In genomic region chr1:178673051-178673450, GRCm38 (mm10) we compare ENCODE assay signal across 18 mouse cellular contexts.
DNase-seq lines count a peak whose midpoint lies in the region; ATAC-seq and TF ChIP-seq lines count a peak whose summit lies in the region.
"Had no signal": no experiment of that assay in that cellular context is flagged by ENCODE, and none has a peak within 500 bp of the region (broad histone marks: within the 10 kb centered on the region; RNA-seq: fewer than 3 reads in every experiment).

No protein-coding gene starts in this region.

- DNase-seq in heart, postnatal 4 days = no peak
- DNase-seq in kidney, postnatal 0 days (ENCODE audit: low spot score) = peak; percentile 18
- DNase-seq in layer of hippocampus, postnatal 10 days (ENCODE audit: low spot score in 2 of 2) = no peak
- DNase-seq: adrenal gland, postnatal 36 days; cerebellum, adult 9-10 months; gastrocnemius, postnatal 14 days; kidney, adult 9 months; layer of hippocampus, postnatal 36 days; left cerebral cortex, postnatal 4 days; retina, postnatal 1 day; thymus, postnatal 36 days had no signal

- H3K27me3 ChIP-seq in heart, embryonic 13.5 days (replicated peaks) = no peaks in the 10 kb centered on the region
- no peaks in the 10 kb centered on the region for H3K27me3 ChIP-seq in kidney, postnatal 0 days (ENCODE audit: insufficient read depth, low read length)
- no peaks in the 10 kb centered on the region; the same call in 1 of the 2 replicates for H3K27me3 ChIP-seq in kidney, embryonic 14.5 days (ENCODE audit: control insufficient read depth, insufficient read depth, low read length)
- H3K27me3 ChIP-seq in hindbrain, embryonic 16.5 days (replicated peaks; ENCODE audit: control insufficient read depth, insufficient read depth, low read length) = no peaks in the 10 kb centered on the region
- no peaks in the 10 kb centered on the region for H3K27me3 ChIP-seq in midbrain, embryonic 15.5 days (replicated peaks)
- H3K27me3 ChIP-seq: embryonic facial prominence, embryonic 13.5 days had no signal

- no peaks in the 10 kb centered on the region for H3K9me3 ChIP-seq in heart, embryonic 13.5 days
- no peaks in the 10 kb centered on the region for H3K9me3 ChIP-seq in kidney, postnatal 0 days (replicated peaks; ENCODE audit: low read length)
- no peaks in the 10 kb centered on the region for H3K9me3 ChIP-seq in kidney, embryonic 14.5 days (ENCODE audit: control insufficient read depth, low read length)
- H3K9me3 ChIP-seq in hindbrain, embryonic 16.5 days (ENCODE audit: control insufficient read depth, low read length) = no peaks in the 10 kb centered on the region
- no peaks in the 10 kb centered on the region for H3K9me3 ChIP-seq in midbrain, embryonic 15.5 days
- H3K9me3 ChIP-seq: embryonic facial prominence, embryonic 13.5 days had no signal

- H3K4me2 ChIP-seq in heart, embryonic 13.5 days = no peak overlapping the region
- H3K4me2 ChIP-seq in kidney, postnatal 0 days (ENCODE audit: low read length) = no peak overlapping the region
- no peak overlapping the region for H3K4me2 ChIP-seq in kidney, embryonic 14.5 days (replicated peaks; ENCODE audit: low read depth, low read length)
- no peak overlapping the region for H3K4me2 ChIP-seq in hindbrain, embryonic 16.5 days (ENCODE audit: low read length)
- no peak overlapping the region for H3K4me2 ChIP-seq in midbrain, embryonic 15.5 days
- H3K4me2 ChIP-seq: embryonic facial prominence, embryonic 13.5 days had no signal

- H3K9ac ChIP-seq in heart, embryonic 13.5 days = no peak overlapping the region
- H3K9ac ChIP-seq in kidney, postnatal 0 days (ENCODE audit: low read depth, low read length) = no peak overlapping the region
- H3K9ac ChIP-seq in kidney, embryonic 14.5 days (ENCODE audit: low read depth, low read length) = no peak overlapping the region
- no peak overlapping the region for H3K9ac ChIP-seq in hindbrain, embryonic 16.5 days (ENCODE audit: low read depth, low read length)
- H3K9ac ChIP-seq in midbrain, embryonic 15.5 days = no peak overlapping the region
- H3K9ac ChIP-seq: embryonic facial prominence, embryonic 13.5 days; liver, embryonic 14.5 days had no signal

- H3K4me1 ChIP-seq in heart, embryonic 13.5 days = peaks cover 82% of the 10 kb centered on the region
- H3K4me1 ChIP-seq in kidney, postnatal 0 days (replicated peaks; ENCODE audit: insufficient read depth, low read length) = peaks cover 5% of the 10 kb centered on the region; the same call in 1 of the 2 replicates
- peaks cover 12% of the 10 kb centered on the region for H3K4me1 ChIP-seq in kidney, embryonic 14.5 days (ENCODE audit: control insufficient read depth, insufficient read depth, low read length)
- peaks cover 12% of the 10 kb centered on the region; the same call in 1 of the 2 replicates for H3K4me1 ChIP-seq in hindbrain, embryonic 16.5 days (ENCODE audit: control insufficient read depth, insufficient read depth, low read depth, low read length)
- H3K4me1 ChIP-seq in midbrain, embryonic 15.5 days = peaks cover 10% of the 10 kb centered on the region; the same call in 1 of the 2 replicates

- WGBS in heart, embryonic 13.5 days = 42% methylated on average over 7 of the region's 7 CpGs
- 42% methylated on average over 7 of the region's 7 CpGs for WGBS in kidney, postnatal 0 days
- 37% methylated on average over 7 of the region's 7 CpGs for WGBS in kidney, embryonic 14.5 days
- WGBS in hindbrain, embryonic 16.5 days = 33% methylated on average over 7 of the region's 7 CpGs
- 37% methylated on average over 7 of the region's 7 CpGs for WGBS in midbrain, embryonic 15.5 days

- H3K36me3 ChIP-seq in heart, embryonic 13.5 days = no peaks in the 10 kb centered on the region
- no peaks in the 10 kb centered on the region for H3K36me3 ChIP-seq in kidney, postnatal 0 days (ENCODE audit: insufficient read depth, low read length)
- no peaks in the 10 kb centered on the region for H3K36me3 ChIP-seq in kidney, embryonic 14.5 days (ENCODE audit: control insufficient read depth, insufficient read depth, low read length)
- H3K36me3 ChIP-seq in hindbrain, embryonic 16.5 days (ENCODE audit: control insufficient read depth, insufficient read depth, low read length) = no peaks in the 10 kb centered on the region
- no peaks in the 10 kb centered on the region for H3K36me3 ChIP-seq in midbrain, embryonic 15.5 days (replicated peaks)
- H3K36me3 ChIP-seq: embryonic facial prominence, embryonic 13.5 days had no signal

- H3K4me3 ChIP-seq in heart, embryonic 13.5 days = no peak overlapping the region
- no peak overlapping the region for H3K4me3 ChIP-seq in kidney, postnatal 0 days (replicated peaks; ENCODE audit: low read depth, low read length)
- H3K4me3 ChIP-seq in kidney, embryonic 14.5 days (ENCODE audit: low read length) = no peak overlapping the region
- no peak overlapping the region for H3K4me3 ChIP-seq in hindbrain, embryonic 16.5 days (ENCODE audit: low read length)
- no peak overlapping the region for H3K4me3 ChIP-seq in midbrain, embryonic 15.5 days
- H3K4me3 ChIP-seq: embryonic facial prominence, embryonic 13.5 days had no signal

- ATAC-seq in heart, embryonic 13.5 days (ENCODE audit: extremely low read depth, insufficient number of reproducible peaks, low FRiP score, low TSS enrichment) = no peak
- no peak for ATAC-seq in kidney, postnatal 0 days (replicated peaks; ENCODE audit: low FRiP score, low read depth)
- no peak for ATAC-seq in kidney, embryonic 14.5 days (ENCODE audit: low FRiP score, low TSS enrichment)
- ATAC-seq in hindbrain, embryonic 16.5 days = peak; percentile 34; the same call in 1 of the 2 replicates
- ATAC-seq in midbrain, embryonic 15.5 days (replicated peaks) = peak; percentile 41; the same call in 1 of the 2 replicates
- ATAC-seq: inflammation-experienced regulatory T-cells, adult 6 months had no signal

- no peak for TF ChIP-seq CTCF in kidney, postnatal 0 days (IDR thresholded peaks at IDR 0.05; ENCODE audit: low read depth)

- H3K27ac ChIP-seq in heart, embryonic 13.5 days (replicated peaks) = peak overlapping the region; percentile 66
- H3K27ac ChIP-seq in kidney, postnatal 0 days = no peak overlapping the region
- no peak overlapping the region for H3K27ac ChIP-seq in kidney, embryonic 14.5 days (ENCODE audit: low read depth, low read length)
- H3K27ac ChIP-seq in hindbrain, embryonic 16.5 days (ENCODE audit: low read depth, low read length) = no peak overlapping the region
- peak overlapping the region; percentile 31; the same call in 1 of the 2 replicates for H3K27ac ChIP-seq in midbrain, embryonic 15.5 days
- H3K27ac ChIP-seq: embryonic facial prominence, embryonic 13.5 days; liver, embryonic 14.5 days had no signal

Comparison
In these comparisons a context has a peak if more than half of its experiments do, and no peak if none do; other contexts are left out.
1. ATAC-seq: peak in hindbrain, embryonic 16.5 days (single experiment) and midbrain, embryonic 15.5 days (single experiment); none in heart, embryonic 13.5 days (single experiment), kidney, postnatal 0 days (single experiment) and kidney, embryonic 14.5 days (single experiment).
2. H3K27ac ChIP-seq: peak in heart, embryonic 13.5 days (single experiment) and midbrain, embryonic 15.5 days (single experiment); none in kidney, postnatal 0 days (single experiment), kidney, embryonic 14.5 days (single experiment) and hindbrain, embryonic 16.5 days (single experiment).